Mouse (Mus musculus): ENCODE measurements around the gene Slc4a7.
"Not testable (repeated sequence)": the region's sequence is repeated elsewhere in the genome, so short reads cannot be mapped to it uniquely, and the experiment has no call there.

The Slc4a7 gene

GRCm38 (mm10) chr14:14799861-14800260, 97.8 kb downstream of the Slc4a7 start:
- in situ Hi-C loops (cut with MboI; ENCODE audit: low sequenced_read_pairs) = no loop called here

GRCm38 (mm10) chr14:14800332-14800731, 98.3 kb downstream of the Slc4a7 start:
- in situ Hi-C loops (cut with MboI; ENCODE audit: low sequenced_read_pairs) = no loop called here

GRCm38 (mm10) chr14:14800810-14801209, 98.7 kb downstream of the Slc4a7 start:
- in situ Hi-C loops (cut with MboI; ENCODE audit: low sequenced_read_pairs) = no loop called here

- in situ Hi-C loops (cut with MboI; ENCODE audit: low sequenced_read_pairs) = not testable (repeated sequence)
Measured at GRCm38 (mm10) chr14:14803115-14803514, 101.0 kb downstream of the Slc4a7 start, which contains the start of gene Nek10. TSS of gene Nek10 (plus strand) at chr14:14803415.

- in situ Hi-C loops (cut with MboI; ENCODE audit: low sequenced_read_pairs) = no loop called here
Measured at GRCm38 (mm10) chr14:14803921-14804517, 101.9 kb downstream of the Slc4a7 start.

GRCm38 (mm10) chr14:14804518-14805212, 102.6 kb downstream of the Slc4a7 start:
- in situ Hi-C loops (cut with MboI; ENCODE audit: low sequenced_read_pairs) = no loop called here

- in situ Hi-C loops (cut with MboI; ENCODE audit: low sequenced_read_pairs) = no loop called here
Measured at GRCm38 (mm10) chr14:14832520-14833240, 130.6 kb downstream of the Slc4a7 start.

- in situ Hi-C loops (cut with MboI; ENCODE audit: low sequenced_read_pairs) = no loop called here
Measured at GRCm38 (mm10) chr14:14833498-14833897, 131.4 kb downstream of the Slc4a7 start.

GRCm38 (mm10) chr14:14834266-14834665, 132.2 kb downstream of the Slc4a7 start:
- in situ Hi-C loops (cut with MboI; ENCODE audit: low sequenced_read_pairs) = no loop called here

- in situ Hi-C loops (cut with MboI; ENCODE audit: low sequenced_read_pairs) = no loop called here
Measured at GRCm38 (mm10) chr14:14837627-14838026, 135.5 kb downstream of the Slc4a7 start.

- in situ Hi-C loops (cut with MboI; ENCODE audit: low sequenced_read_pairs) = no loop called here
Measured at GRCm38 (mm10) chr14:14838109-14838508, 136.0 kb downstream of the Slc4a7 start.

GRCm38 (mm10) chr14:14842734-14843530, 140.9 kb downstream of the Slc4a7 start:
- in situ Hi-C loops (cut with MboI; ENCODE audit: low sequenced_read_pairs) = no loop called here

Data from CH12F3 (cell line).